Mouse (Mus musculus) forebrain, embryonic 12.5 days (tissue): ENCODE measurements around the gene Olfr107. TPM values are rescaled to one million over a fixed set of nuclear protein-coding genes. Genes with fewer than 3 reads are reported as not detected.

Experiments
- ATAC-seq: fragments of 200-750 bp; cut with Nextera tagmentation; 2 replicates; pipeline ENCODE4 v1.8.0; 2017; ENCODE audit warnings: moderate TSS enrichment; ENCODE audit not compliant: low FRiP score
- H3K27ac ChIP-seq: fragments of 300-500 bp; sonication (generic); 2 replicates; pipeline ENCODE4 v1.5.1; 2016; ENCODE audit warnings: mild to moderate bottlenecking
- H3K27me3 ChIP-seq: fragments of 300-500 bp; sonication (generic); 2 replicates; pipeline ENCODE4 v1.6.1; 2016; ENCODE audit warnings: mild to moderate bottlenecking
- H3K36me3 ChIP-seq: fragments of 300-500 bp; sonication (generic); replicated peaks from 2 replicates; pipeline ENCODE4 v1.6.1; 2016; ENCODE audit warnings: mild to moderate bottlenecking
- H3K4me1 ChIP-seq: fragments of 300-500 bp; sonication (generic); 2 replicates; pipeline ENCODE4 v1.6.1; 2016
- H3K4me2 ChIP-seq: fragments of 300-500 bp; sonication (generic); 2 replicates; pipeline ENCODE4 v1.6.1; 2016; ENCODE audit warnings: mild to moderate bottlenecking, moderate library complexity
- H3K4me3 ChIP-seq: fragments of 300-500 bp; sonication (generic); replicated peaks from 2 replicates; pipeline ENCODE4 v1.5.1; 2016; ENCODE audit warnings: mild to moderate bottlenecking
- H3K9ac ChIP-seq: fragments of 300-500 bp; sonication (generic); 2 replicates; pipeline ENCODE4 v1.6.1; 2016; ENCODE audit warnings: mild to moderate bottlenecking
- H3K9me3 ChIP-seq: fragments of 300-500 bp; sonication (generic); 2 replicates; pipeline ENCODE4 v1.6.1; 2016
- WGBS: fragments of 180-500 bp; shearing (Covaris S2); methylation state at CpG from one replicate; pipeline ENCODE4 v1.1.7; 2016; 5-methylcytosine and 5-hydroxymethylcytosine counted together
- polyA plus RNA-seq: library from polyadenylated mRNA; unstranded; fragments of >200 nt; fragmentation: Nextera tagmentation; extraction: Ambion mirVana; gene quantifications from 2 replicates; pipeline ENCODE4 v1.2.1, GENCODE M21; 2016

Olfr107 gene
- not detected in 2 replicates for polyA plus RNA-seq

GRCm38 (mm10) chr17:37398926-37399325 lies at the start of gene Olfr107:
Olfr107 (plus strand) TSS chr17:37399226.
- Histone ChIP-seq H3K4me1 (no peaks in the 10 kb centered on the region), H3K27ac (no peak within 1 kb of the TSS), H3K36me3 (no peaks in the 10 kb centered on the region), H3K9me3 (no peaks in the 10 kb centered on the region), H3K9ac (no peak within 1 kb of the TSS), H3K4me2 (no peak within 1 kb of the TSS), H3K27me3 (no peaks in the 10 kb centered on the region), H3K4me3 (no peak within 1 kb of the TSS)
- no peak for ATAC-seq
- 81% methylated on average over 3 of the region's 3 CpGs for WGBS

GRCm38 (mm10) chr17:37359282-37359681 lies 39.7 kb upstream of the Olfr107 start, which contains the start of gene Olfr104-ps:
Olfr104-ps (plus strand) TSS chr17:37359582.
- Histone ChIP-seq H3K9me3 (no peaks in the 10 kb centered on the region), H3K36me3 (no peaks in the 10 kb centered on the region), H3K27me3 (no peaks in the 10 kb centered on the region), H3K4me2 (no peak within 1 kb of the TSS), H3K4me3 (no peak within 1 kb of the TSS), H3K27ac (no peak within 1 kb of the TSS), H3K4me1 (no peaks in the 10 kb centered on the region), H3K9ac (no peak within 1 kb of the TSS)
- no peak for ATAC-seq

- H3K36me3 ChIP-seq: no peaks in the 10 kb centered on the region
- H3K9me3 ChIP-seq: no peaks in the 10 kb centered on the region
- no peak within 1 kb of the TSS for H3K4me2 ChIP-seq
- H3K27ac ChIP-seq: no peak within 1 kb of the TSS
- no peaks in the 10 kb centered on the region for H3K4me1 ChIP-seq
- H3K9ac ChIP-seq: no peak within 1 kb of the TSS
- ATAC-seq: no peak
- H3K27me3 ChIP-seq: no peaks in the 10 kb centered on the region
- H3K4me3 ChIP-seq: no peak within 1 kb of the TSS
Measured at GRCm38 (mm10) chr17:37378733-37379132, 20.3 kb upstream of the Olfr107 start, which contains the start of gene Olfr105-ps. Olfr105-ps (plus strand) TSS chr17:37379033.

DNA sequence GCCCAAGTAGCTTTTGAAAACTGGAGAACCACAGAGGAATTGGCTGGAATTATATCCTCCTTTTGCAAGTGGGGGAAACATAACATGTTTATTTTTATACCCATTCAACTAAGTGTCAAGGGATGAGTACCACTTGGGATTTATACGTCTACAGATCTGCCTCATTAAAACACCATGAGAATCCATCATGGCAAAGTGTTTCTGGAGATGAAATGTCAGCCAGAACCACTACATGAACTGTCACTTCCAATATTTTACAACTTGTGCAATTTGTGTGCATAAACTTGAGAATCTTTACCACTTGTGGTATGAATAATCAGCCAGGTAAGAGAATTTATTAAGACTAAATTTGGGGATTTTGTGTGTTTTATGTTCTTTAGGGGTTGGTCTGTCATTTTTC lies 8.9 kb upstream of the Olfr107 start, which contains the start of gene Olfr106-ps:
TSS of gene Olfr106-ps (plus strand) at position 301 of the 400 bp plus-strand sequence.
- H3K9ac ChIP-seq: no peak within 1 kb of the TSS
- no peaks in the 10 kb centered on the region for H3K9me3 ChIP-seq
- H3K36me3 ChIP-seq: no peaks in the 10 kb centered on the region
- H3K27me3 ChIP-seq: no peaks in the 10 kb centered on the region
- no peaks in the 10 kb centered on the region for H3K4me1 ChIP-seq
- ATAC-seq: no peak
- 93% methylated on average over 1 of the region's 1 CpGs for WGBS
- H3K4me2 ChIP-seq: no peak within 1 kb of the TSS
- H3K27ac ChIP-seq: no peak within 1 kb of the TSS
- no peak within 1 kb of the TSS for H3K4me3 ChIP-seq

GRCm38 (mm10) chr17:37413380-37413779 lies 14.4 kb downstream of the Olfr107 start:
- no peaks in the 10 kb centered on the region for H3K9me3 ChIP-seq
- no peak overlapping the region for H3K4me2 ChIP-seq
- H3K27me3 ChIP-seq: no peaks in the 10 kb centered on the region
- no peak for ATAC-seq
- no peaks in the 10 kb centered on the region for H3K4me1 ChIP-seq
- H3K27ac ChIP-seq: no peak overlapping the region
- no peak overlapping the region for H3K4me3 ChIP-seq
- H3K9ac ChIP-seq: no peak overlapping the region
- no peaks in the 10 kb centered on the region for H3K36me3 ChIP-seq

- Histone ChIP-seq H3K4me1 (no peaks in the 10 kb centered on the region), H3K27ac (no peak within 1 kb of the TSS), H3K4me2 (no peak within 1 kb of the TSS), H3K9ac (no peak within 1 kb of the TSS), H3K36me3 (no peaks in the 10 kb centered on the region), H3K9me3 (no peaks in the 10 kb centered on the region), H3K4me3 (no peak within 1 kb of the TSS), H3K27me3 (no peaks in the 10 kb centered on the region)
- no peak for ATAC-seq
- WGBS: 81% methylated on average over 1 of the region's 1 CpGs
Measured at GRCm38 (mm10) chr17:37445180-37445579, 46.2 kb downstream of the Olfr107 start, which contains the start of gene Olfr108. Olfr108 (plus strand) TSS chr17:37445480.

Other genes with a start within 250 kb of the Olfr107 start
- not detected in 2 replicates for gene Olfr93, start 237.7 kb upstream of the Olfr107 start, polyA plus RNA-seq
- gene Ubd, start 205.3 kb upstream of the Olfr107 start, polyA plus RNA-seq: not detected in 2 replicates
- gene Olfr94, start 198.2 kb upstream of the Olfr107 start, polyA plus RNA-seq: not detected in 2 replicates
- gene Olfr95, start 186.1 kb upstream of the Olfr107 start, polyA plus RNA-seq: 0.06 TPM in 1 of 2 replicates, not detected in the other
- gene Olfr96, start 179.1 kb upstream of the Olfr107 start, polyA plus RNA-seq: not detected in 2 replicates
- not detected in 2 replicates for gene Olfr97, start 161.9 kb upstream of the Olfr107 start, polyA plus RNA-seq
- gene Olfr98, start 135.5 kb upstream of the Olfr107 start, polyA plus RNA-seq: not detected in 2 replicates
- 1.00 and 1.5 TPM in 2 replicates for gene H2-M3, start 129.0 kb upstream of the Olfr107 start, polyA plus RNA-seq
- gene Olfr99, start 115.8 kb upstream of the Olfr107 start, polyA plus RNA-seq: not detected in 2 replicates
- gene Olfr101, start 94.9 kb upstream of the Olfr107 start, polyA plus RNA-seq: not detected in 2 replicates
- not detected in 2 replicates for gene Olfr102, start 82.2 kb upstream of the Olfr107 start, polyA plus RNA-seq
- not detected in 2 replicates for gene Olfr103, start 59.5 kb upstream of the Olfr107 start, polyA plus RNA-seq
- gene Olfr104-ps, start 39.6 kb upstream of the Olfr107 start, polyA plus RNA-seq: not detected in 2 replicates
- gene Olfr105-ps, start 20.2 kb upstream of the Olfr107 start, polyA plus RNA-seq: not detected in 2 replicates
- gene Olfr106-ps, start 8.8 kb upstream of the Olfr107 start, polyA plus RNA-seq: not detected in 2 replicates
- not detected in 2 replicates for gene Olfr108, start 46.3 kb downstream of the Olfr107 start, polyA plus RNA-seq
- gene Olfr109, start 59.7 kb downstream of the Olfr107 start, polyA plus RNA-seq: not detected in 2 replicates
- gene H2-M2, start 84.3 kb downstream of the Olfr107 start, polyA plus RNA-seq: not detected in 2 replicates
- gene Olfr110, start 93.2 kb downstream of the Olfr107 start, polyA plus RNA-seq: not detected in 2 replicates
- gene Olfr111, start 108.8 kb downstream of the Olfr107 start, polyA plus RNA-seq: not detected in 2 replicates
- not detected in 2 replicates for gene Olfr112, start 170.2 kb downstream of the Olfr107 start, polyA plus RNA-seq
- not detected in 2 replicates for gene Olfr113, start 178.4 kb downstream of the Olfr107 start, polyA plus RNA-seq
- gene Olfr114, start 193.5 kb downstream of the Olfr107 start, polyA plus RNA-seq: not detected in 2 replicates
- not detected in 2 replicates for gene Olfr115, start 227.9 kb downstream of the Olfr107 start, polyA plus RNA-seq
- gene Olfr116, start 228.0 kb downstream of the Olfr107 start, polyA plus RNA-seq: not detected in 2 replicates